Comparison of ENCODE assay signal across 21 mouse cellular contexts in genomic region chr3:55206413-55206812, GRCm38 (mm10). TPM values are rescaled to one million over a fixed set of nuclear protein-coding genes. Genes with fewer than 3 reads are reported as not detected.
"Had no signal": no experiment of that assay in that cellular context is flagged by ENCODE, and none has a peak within 500 bp of the region (broad histone marks: within the 10 kb centered on the region; RNA-seq: fewer than 3 reads in every experiment).

No protein-coding gene starts in this region.

- H3K4me2 ChIP-seq: limb, embryonic 12.5 days; liver, embryonic 13.5 days; neural tube, embryonic 12.5 days; stomach, embryonic 15.5 days had no signal

- H3K4me3 ChIP-seq: limb, embryonic 12.5 days; liver, embryonic 13.5 days; neural tube, embryonic 12.5 days; stomach, embryonic 15.5 days had no signal

- H3K27ac ChIP-seq: limb, embryonic 12.5 days; liver, embryonic 13.5 days; neural tube, embryonic 12.5 days; stomach, embryonic 15.5 days had no signal

- H3K27me3 ChIP-seq: limb, embryonic 12.5 days; liver, embryonic 13.5 days; neural tube, embryonic 12.5 days; stomach, embryonic 15.5 days had no signal

- H3K9ac ChIP-seq: limb, embryonic 12.5 days; liver, embryonic 13.5 days; neural tube, embryonic 12.5 days; stomach, embryonic 15.5 days had no signal

- H3K9me3 ChIP-seq: liver, embryonic 13.5 days; neural tube, embryonic 12.5 days; stomach, embryonic 15.5 days had no signal

- H3K4me1 ChIP-seq: limb, embryonic 12.5 days; liver, embryonic 13.5 days; neural tube, embryonic 12.5 days; stomach, embryonic 15.5 days had no signal

- DNase-seq: kidney, adult 18-20 months; kidney, postnatal 10 days; layer of hippocampus, postnatal 36 days; liver; liver, embryonic 13.5 days; lung, adult 2 months; lung, postnatal 36 days; midbrain, embryonic 14.5 days; right cerebral cortex, postnatal 14 days; thymus, adult 2 months; thymus, postnatal 25 days had no signal

- H3K36me3 ChIP-seq: limb, embryonic 12.5 days; liver, embryonic 13.5 days; neural tube, embryonic 12.5 days; stomach, embryonic 15.5 days had no signal

RNA-seq across cellular contexts. Expression of gene Sohlh2, which starts 24.6 kb away (rescaled TPM):
- total RNA-seq: layer of hippocampus, postnatal 36 days; left cerebral cortex, adult 8-10 months; left cerebral cortex, postnatal 36 days; megakaryocyte progenitor cell, adult 5-6 weeks; monocyte, adult 5-6 weeks had no signal
- polyA plus RNA-seq: kidney, embryonic 14.5 days; large intestine, adult 2 months; limb, embryonic 12.5 days; liver, embryonic 13.5 days; lung, adult 2 months; midbrain, embryonic 14.5 days; neural tube, embryonic 12.5 days; spleen, adult 2 months; stomach, embryonic 15.5 days had no signal

RNA-seq across cellular contexts. Expression of gene Dclk1, which starts 35.8 kb away (rescaled TPM):
- total RNA-seq: megakaryocyte progenitor cell, adult 5-6 weeks; monocyte, adult 5-6 weeks had no signal
